Mouse (Mus musculus) subcutaneous adipose tissue, adult 2 months (tissue): ENCODE results near the gene Csrp2. TPM values are rescaled to one million over a fixed set of nuclear protein-coding genes. Genes with fewer than 3 reads are reported as not detected.

ENCODE experiments used
- polyA plus RNA-seq: library from polyadenylated mRNA; depleted of rRNA; stranded (reverse); fragments of >200 nt; gene quantifications from 2 replicates; pipeline ENCODE4 v1.2.3, GENCODE M21; 2012; ENCODE audit warnings: low replicate concordance; rRNA removed

Gene Csrp2
- 29.6 and 54.8 TPM in 2 replicates for polyA plus RNA-seq

GRCm38 (mm10) chr10:110919531-110920343 lies at the start of gene Csrp2:
TSS of gene Csrp2 (plus strand) at chr10:110919789.

Other genes starting within 250 kb of the Csrp2 start
- 0.62 and 1.6 TPM in 2 replicates for gene E2f7, start 174.3 kb upstream of the Csrp2 start, polyA plus RNA-seq
- 17.8 and 29.0 TPM in 2 replicates for gene Zdhhc17, start 90.4 kb downstream of the Csrp2 start, polyA plus RNA-seq
- gene Osbpl8, start 245.0 kb downstream of the Csrp2 start, polyA plus RNA-seq: 8.1 and 10.4 TPM in 2 replicates